Mouse (Mus musculus) kidney, embryonic 16.5 days (tissue): ENCODE measurements around the gene Gfod2. TPM values are rescaled to one million over a fixed set of nuclear protein-coding genes. Genes with fewer than 3 reads are reported as not detected.

Source experiments
- ATAC-seq: fragments of 200-750 bp; cut with Nextera tagmentation; 2 replicates; pipeline ENCODE4 v1.8.0; 2017; ENCODE audit warnings: moderate TSS enrichment; ENCODE audit not compliant: low FRiP score, low TSS enrichment
- H3K27ac ChIP-seq: fragments of 300-500 bp; sonication (generic); 2 replicates; pipeline ENCODE4 v1.5.1; 2014; ENCODE audit warnings: low read length
- H3K27me3 ChIP-seq: fragments of 300-500 bp; sonication (generic); 2 replicates; pipeline ENCODE4 v1.6.1; 2014; ENCODE audit warnings: low read length, control low read depth, mixed read lengths; ENCODE audit not compliant: insufficient read depth
- H3K36me3 ChIP-seq: fragments of 300-500 bp; sonication (generic); 2 replicates; pipeline ENCODE4 v1.6.1; 2014; ENCODE audit warnings: low read length, control low read depth, mixed read lengths; ENCODE audit not compliant: insufficient read depth
- H3K4me1 ChIP-seq: fragments of 300-500 bp; sonication (generic); 2 replicates; pipeline ENCODE4 v1.6.1; 2014; ENCODE audit warnings: low read length, control low read depth, mixed read lengths; ENCODE audit not compliant: insufficient read depth
- H3K4me2 ChIP-seq: fragments of 300-500 bp; sonication (generic); replicated peaks from 2 replicates; pipeline ENCODE4 v1.6.1; 2014; ENCODE audit warnings: low read depth, low read length
- H3K4me3 ChIP-seq: fragments of 300-500 bp; sonication (generic); 2 replicates; pipeline ENCODE4 v1.5.1; 2014; ENCODE audit warnings: mild to moderate bottlenecking, low read length
- H3K9ac ChIP-seq: fragments of 300-500 bp; sonication (generic); replicated peaks from 2 replicates; pipeline ENCODE4 v1.6.1; 2014; ENCODE audit warnings: low read length
- H3K9me3 ChIP-seq: fragments of 300-500 bp; sonication (generic); 2 replicates; pipeline ENCODE4 v1.6.1; 2016; ENCODE audit warnings: low read length, control low read depth
- WGBS: fragments of 180-500 bp; shearing (Covaris S2); extraction: QIAGEN DNeasy Blood & Tissue Kit; methylation state at CpG from one replicate; pipeline ENCODE4 v1.1.7; 2014; 5-methylcytosine and 5-hydroxymethylcytosine counted together
- polyA plus RNA-seq: library from polyadenylated mRNA; unstranded; fragments of >200 nt; fragmentation: Nextera tagmentation; extraction: Ambion mirVana; gene quantifications from 2 replicates; pipeline ENCODE4 v1.2.1, GENCODE M21; 2015

The Gfod2 gene
- polyA plus RNA-seq: 24.9 and 25.7 TPM in 2 replicates

DNA sequence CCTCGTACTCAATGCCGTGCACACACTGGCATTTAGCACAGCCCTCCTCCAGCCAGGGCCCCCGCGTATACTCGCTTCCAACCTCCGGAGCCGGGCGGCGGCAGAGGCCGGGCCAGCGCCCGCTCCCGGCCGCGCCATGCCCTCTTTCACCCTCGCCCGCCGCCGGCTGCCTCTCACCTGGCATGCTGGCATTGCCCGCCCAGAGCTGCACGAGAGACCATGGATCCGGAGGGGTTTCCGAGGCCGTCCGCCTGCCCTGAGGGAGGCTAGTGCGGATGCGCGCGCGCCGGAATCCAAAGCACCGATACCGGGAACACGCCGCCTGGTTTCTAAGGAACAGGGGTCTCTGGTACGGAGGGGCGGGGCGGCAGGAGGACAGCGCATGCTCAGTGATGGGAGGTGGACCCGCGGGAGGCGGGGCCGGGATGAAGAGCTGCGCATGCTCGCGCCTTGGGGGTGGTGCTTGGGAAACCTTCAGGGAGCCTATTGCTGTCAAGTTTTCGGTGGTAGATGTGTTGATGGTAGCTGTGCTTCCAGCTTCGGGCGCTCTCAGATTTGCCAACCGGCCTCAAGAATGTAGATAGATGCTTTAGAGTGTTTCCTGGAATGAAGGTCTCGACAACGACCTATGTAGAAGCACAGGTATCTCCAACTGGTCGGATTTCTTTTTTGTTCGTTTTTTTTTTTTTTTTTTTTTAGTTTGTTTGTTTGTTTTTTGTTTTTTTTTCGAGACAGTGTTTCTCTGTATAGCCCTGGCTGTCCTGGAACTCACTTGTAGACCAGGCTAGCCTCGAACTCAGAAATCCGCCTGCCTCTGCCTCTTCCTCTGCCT lies at the start of gene Gfod2:
Gene Gfod2, minus strand, starts transcription at position 388 of the 832 bp plus-strand sequence.
- Histone ChIP-seq H3K4me1 (peaks cover 14% of the 10 kb centered on the region), H3K9ac (peak within 1 kb of the TSS; percentile 66), H3K4me2 (peak within 1 kb of the TSS; percentile 71), H3K36me3 (no peaks in the 10 kb centered on the region), H3K27ac (peak within 1 kb of the TSS; percentile 39), H3K9me3 (no peaks in the 10 kb centered on the region), H3K4me3 (peak within 1 kb of the TSS; percentile 66), H3K27me3 (no peaks in the 10 kb centered on the region)
- WGBS: 3% methylated on average over 57 of the region's 57 CpGs
- peak; percentile 98 for ATAC-seq

DNA sequence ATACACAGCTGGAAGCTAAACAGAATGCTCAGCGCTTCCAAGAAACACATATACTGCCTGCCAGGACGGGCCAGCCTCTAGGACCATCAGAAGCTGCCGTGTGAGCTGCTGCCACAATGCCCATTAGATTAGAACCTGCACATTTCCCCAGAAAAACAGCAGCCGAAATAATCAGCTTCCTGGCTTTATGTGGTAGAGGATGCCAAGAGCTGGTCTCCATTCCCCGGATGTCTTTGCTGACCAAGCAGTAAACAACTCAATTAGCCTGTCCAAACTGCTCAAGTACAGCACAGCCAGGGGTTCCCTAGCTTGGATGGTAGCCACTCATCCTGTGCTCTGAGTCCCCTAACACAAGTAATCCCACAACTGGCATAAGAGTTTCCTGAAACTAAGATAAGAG lies 49.3 kb upstream of the Gfod2 start:
- no peak for ATAC-seq
- Histone ChIP-seq H3K4me3 (no peak overlapping the region), H3K9ac (no peak overlapping the region)

DNA sequence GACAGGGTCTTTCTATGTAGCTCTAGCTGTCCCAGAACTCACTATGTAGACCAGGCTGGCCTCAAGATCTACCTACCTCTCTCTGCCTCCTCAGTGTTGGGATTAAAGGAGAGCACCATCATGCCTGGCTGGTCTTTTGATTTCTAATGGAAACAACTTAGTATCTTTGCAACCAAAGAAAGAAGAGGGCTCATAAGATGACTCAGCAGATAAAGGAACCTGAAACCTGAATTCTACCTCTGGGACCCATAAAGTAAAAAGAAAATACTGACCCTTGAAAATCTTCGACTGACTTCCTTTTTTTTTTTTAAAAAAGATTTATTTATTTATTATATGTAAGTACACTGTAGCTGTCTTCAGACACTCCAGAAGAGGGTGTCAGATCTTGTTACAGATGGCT lies 47.5 kb upstream of the Gfod2 start:
- no peak overlapping the region for H3K9ac ChIP-seq
- no peak for ATAC-seq
- H3K27me3 ChIP-seq: no peaks in the 10 kb centered on the region
- no peaks in the 10 kb centered on the region for H3K9me3 ChIP-seq
- peaks cover 7% of the 10 kb centered on the region; the same call in 1 of the 2 replicates for H3K4me1 ChIP-seq
- no peak overlapping the region for H3K4me3 ChIP-seq
- H3K36me3 ChIP-seq: peaks cover 9% of the 10 kb centered on the region; the same call in 1 of the 2 replicates
- H3K4me2 ChIP-seq: no peak overlapping the region
- WGBS: 51% methylated on average over 1 of the region's 1 CpGs
- no peak overlapping the region for H3K27ac ChIP-seq

More for the DNA sequence above, 49.3 kb upstream of the Gfod2 start:
- H3K36me3 ChIP-seq: peaks cover 9% of the 10 kb centered on the region; the same call in 1 of the 2 replicates
- H3K4me2 ChIP-seq: no peak overlapping the region
- no peaks in the 10 kb centered on the region for H3K27me3 ChIP-seq
- H3K27ac ChIP-seq: no peak overlapping the region
- no peaks in the 10 kb centered on the region for H3K9me3 ChIP-seq
- 72% methylated on average over 5 of the region's 5 CpGs for WGBS
- H3K4me1 ChIP-seq: peaks cover 7% of the 10 kb centered on the region; the same call in 1 of the 2 replicates

DNA sequence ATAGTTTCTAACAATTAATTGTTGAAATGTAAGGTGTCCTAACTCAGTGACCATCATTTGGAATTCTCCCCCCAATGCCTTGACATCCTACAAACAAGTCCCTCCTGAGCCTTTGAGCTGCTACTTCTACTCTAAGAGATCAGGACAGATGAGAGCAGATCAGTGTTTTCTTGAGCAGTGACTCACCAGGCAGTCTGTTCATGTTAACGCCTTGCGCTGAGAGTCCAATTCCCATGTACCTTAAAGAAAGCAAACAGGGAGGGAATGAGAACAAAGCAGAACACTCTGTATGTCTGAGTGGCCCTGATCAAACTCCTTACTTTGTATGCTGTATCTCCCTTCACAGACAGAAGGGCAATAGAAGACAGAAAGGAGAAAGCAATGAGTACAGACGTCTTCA lies 46.9 kb upstream of the Gfod2 start:
- 77% methylated on average over 3 of the region's 3 CpGs for WGBS
- peaks cover 7% of the 10 kb centered on the region; the same call in 1 of the 2 replicates for H3K4me1 ChIP-seq
- 0 out of 2 replicates have a peak, but pooled peaks cover 9% of the 10 kb centered on the region for H3K36me3 ChIP-seq
- H3K4me3 ChIP-seq: no peak overlapping the region
- no peaks in the 10 kb centered on the region for H3K9me3 ChIP-seq
- ATAC-seq: no peak
- no peaks in the 10 kb centered on the region for H3K27me3 ChIP-seq
- H3K27ac ChIP-seq: 0 out of 2 replicates have a peak overlapping the region, but pooled peaks have one; percentile 13
- H3K9ac ChIP-seq: no peak overlapping the region
- H3K4me2 ChIP-seq: no peak overlapping the region

DNA sequence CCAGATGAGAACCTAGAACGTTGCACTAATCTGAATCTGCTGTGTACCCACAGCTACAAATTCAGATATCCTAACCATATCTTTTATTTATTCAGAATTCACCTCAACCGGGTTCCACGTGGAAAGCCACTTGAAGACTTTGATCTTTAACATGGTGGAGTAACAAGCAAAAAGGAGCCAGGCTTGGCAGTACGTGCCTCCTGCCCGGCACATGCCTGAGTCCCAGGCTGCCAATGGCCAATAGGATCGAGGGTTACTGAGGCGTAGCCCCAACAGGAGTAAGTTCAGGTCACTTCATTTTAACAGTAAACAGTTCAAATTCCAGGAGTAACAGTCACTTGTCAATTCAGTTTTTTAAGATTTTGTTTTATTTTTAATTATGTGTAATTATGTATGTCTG lies 46.3 kb upstream of the Gfod2 start:
- H3K4me2 ChIP-seq: no peak overlapping the region
- no peaks in the 10 kb centered on the region for H3K27me3 ChIP-seq
- peak; percentile 74; the same call in 1 of the 2 replicates for ATAC-seq
- H3K36me3 ChIP-seq: 0 out of 2 replicates have a peak, but pooled peaks cover 9% of the 10 kb centered on the region
- no peak overlapping the region for H3K4me3 ChIP-seq
- peaks cover 7% of the 10 kb centered on the region; the same call in 1 of the 2 replicates for H3K4me1 ChIP-seq
- H3K27ac ChIP-seq: no peak overlapping the region
- no peak overlapping the region for H3K9ac ChIP-seq
- no peaks in the 10 kb centered on the region for H3K9me3 ChIP-seq
- WGBS: 74% methylated on average over 7 of the region's 7 CpGs

DNA sequence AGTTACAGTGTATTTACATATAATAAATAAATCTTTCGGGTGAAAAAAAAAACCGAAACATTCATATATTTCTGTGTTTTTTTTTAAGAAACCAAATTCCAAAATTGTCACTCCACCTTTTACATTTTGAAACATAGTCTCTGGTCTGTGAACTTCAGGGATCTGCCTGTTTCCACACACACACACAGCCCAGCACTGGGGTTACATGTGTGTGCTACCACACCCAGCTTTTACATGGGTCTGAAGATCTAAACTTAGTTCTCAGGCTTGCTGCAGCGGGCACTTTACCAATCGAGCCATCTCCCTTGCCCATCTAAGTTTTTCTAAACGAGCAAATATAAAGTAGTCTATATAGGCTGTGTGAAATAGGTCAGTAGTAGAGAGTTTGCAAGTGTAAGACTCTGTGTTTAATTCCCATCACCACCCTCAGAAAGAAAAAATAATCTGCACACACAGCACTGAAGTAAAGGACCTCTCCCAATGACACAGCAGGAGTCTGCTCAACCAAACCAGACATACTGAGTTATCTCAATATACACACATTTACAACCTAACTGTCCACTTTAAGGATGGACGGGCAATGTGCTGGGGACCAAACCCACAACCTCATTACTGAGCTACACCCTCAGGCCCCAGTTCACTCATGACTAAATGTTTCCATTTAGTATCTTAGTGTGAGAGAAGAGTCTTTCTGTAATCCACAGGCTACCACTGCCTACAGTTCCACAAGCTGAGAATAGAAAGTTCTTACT lies 42.9 kb upstream of the Gfod2 start:
- Histone ChIP-seq H3K36me3 (0 out of 2 replicates have a peak, but pooled peaks cover 9% of the 10 kb centered on the region), H3K9ac (no peak overlapping the region), H3K27ac (no peak overlapping the region), H3K4me2 (no peak overlapping the region), H3K4me1 (peaks cover 14% of the 10 kb centered on the region), H3K9me3 (no peaks in the 10 kb centered on the region), H3K4me3 (no peak overlapping the region), H3K27me3 (no peaks in the 10 kb centered on the region)
- ATAC-seq: no peak
- 94% methylated on average over 6 of the region's 6 CpGs for WGBS

DNA sequence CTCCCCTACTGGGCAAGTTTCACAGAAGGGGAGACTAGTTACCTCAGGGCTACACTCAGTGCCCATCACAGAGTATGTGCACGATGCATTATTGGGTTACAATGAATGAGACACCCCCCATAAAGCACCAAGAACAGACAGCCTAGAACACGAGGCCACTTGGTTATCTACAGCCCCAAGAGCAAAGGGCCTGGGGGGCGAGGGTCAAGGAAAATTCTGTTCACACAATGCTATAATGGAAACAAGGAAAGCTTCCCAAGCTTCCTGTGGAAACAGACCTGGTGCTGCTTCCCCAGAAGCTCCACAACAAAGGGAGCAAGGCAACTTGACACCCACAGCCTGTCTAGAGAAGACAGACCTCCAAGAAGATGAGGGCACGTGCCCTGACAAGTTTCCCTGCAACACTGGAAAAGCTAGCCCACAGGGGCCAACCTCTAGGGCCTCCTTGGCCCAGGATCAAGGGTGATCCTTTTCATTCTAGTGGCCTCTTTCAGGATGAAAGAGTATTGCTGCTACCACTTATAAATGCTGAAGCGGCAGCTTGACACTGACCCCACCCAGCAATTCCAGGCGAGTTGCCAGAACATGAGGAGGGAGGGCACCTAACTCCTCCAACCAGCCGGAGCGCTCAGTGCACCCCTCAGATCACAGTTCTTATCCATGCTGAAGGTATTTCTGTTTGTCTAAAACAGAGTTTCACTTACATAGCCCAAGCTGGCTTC lies 40.8 kb upstream of the Gfod2 start:
- Histone ChIP-seq H3K27me3 (no peaks in the 10 kb centered on the region), H3K9me3 (no peaks in the 10 kb centered on the region), H3K9ac (no peak overlapping the region), H3K4me3 (no peak overlapping the region), H3K36me3 (0 out of 2 replicates have a peak, but pooled peaks cover 3% of the 10 kb centered on the region), H3K4me1 (peaks cover 14% of the 10 kb centered on the region), H3K27ac (peak overlapping the region; percentile 69), H3K4me2 (no peak overlapping the region)
- ATAC-seq: peak; percentile 65
- WGBS: 26% methylated on average over 8 of the region's 8 CpGs

DNA sequence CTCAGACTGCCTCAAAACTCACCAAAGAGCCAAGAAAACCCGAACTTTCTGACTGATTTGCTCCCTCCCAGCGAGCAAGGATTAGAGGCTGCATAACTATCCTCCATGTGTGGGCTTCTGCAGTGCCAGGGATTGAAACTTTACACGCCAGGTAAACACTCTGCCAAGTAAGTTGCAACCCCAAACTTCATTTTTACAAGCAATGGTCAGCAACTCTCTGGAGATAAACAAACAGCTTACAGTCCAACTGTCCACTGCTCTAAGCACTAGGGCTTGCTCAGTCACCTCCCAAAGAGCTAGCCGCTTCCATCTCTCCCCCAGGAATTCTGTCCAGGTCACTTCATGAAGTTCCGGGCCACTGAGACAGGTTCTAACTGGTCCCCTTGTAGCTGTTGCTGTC lies 39.9 kb upstream of the Gfod2 start:
- 84% methylated on average over 5 of the region's 5 CpGs for WGBS
- ATAC-seq: no peak
- H3K27ac ChIP-seq: no peak overlapping the region

DNA sequence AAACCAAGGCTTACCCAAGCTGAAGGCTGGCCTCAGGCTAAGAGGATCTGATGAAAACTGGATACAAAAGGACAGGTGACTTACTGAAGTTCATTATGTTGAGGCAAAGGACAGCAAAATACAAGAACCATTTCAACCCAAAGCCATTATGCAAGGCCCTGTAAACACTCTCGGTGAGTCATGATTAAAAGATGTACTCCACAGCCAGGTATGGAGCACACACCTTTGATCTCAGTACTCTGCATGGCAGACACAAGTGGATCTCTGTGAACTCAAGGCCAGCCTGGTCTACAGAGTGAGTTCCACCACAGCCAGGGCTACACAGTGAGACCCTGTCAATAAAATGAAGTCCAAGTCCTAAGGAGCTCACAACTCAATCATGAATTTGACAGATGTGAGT lies 37.3 kb upstream of the Gfod2 start:
- Histone ChIP-seq H3K27ac (no peak overlapping the region), H3K27me3 (no peaks in the 10 kb centered on the region), H3K9me3 (no peaks in the 10 kb centered on the region), H3K9ac (no peak overlapping the region), H3K4me2 (no peak overlapping the region), H3K4me1 (peaks cover 14% of the 10 kb centered on the region), H3K4me3 (no peak overlapping the region), H3K36me3 (no peaks in the 10 kb centered on the region)
- no peak for ATAC-seq
- 81% methylated on average over 1 of the region's 1 CpGs for WGBS

More for the DNA sequence above, 39.9 kb upstream of the Gfod2 start:
- no peak overlapping the region for H3K4me3 ChIP-seq
- H3K4me2 ChIP-seq: no peak overlapping the region
- H3K9ac ChIP-seq: no peak overlapping the region
- H3K36me3 ChIP-seq: no peaks in the 10 kb centered on the region
- H3K27me3 ChIP-seq: no peaks in the 10 kb centered on the region
- peaks cover 14% of the 10 kb centered on the region for H3K4me1 ChIP-seq
- no peaks in the 10 kb centered on the region for H3K9me3 ChIP-seq
